Mouse (Mus musculus): ENCODE results near the gene Txndc16.

Txndc16 gene

DNA sequence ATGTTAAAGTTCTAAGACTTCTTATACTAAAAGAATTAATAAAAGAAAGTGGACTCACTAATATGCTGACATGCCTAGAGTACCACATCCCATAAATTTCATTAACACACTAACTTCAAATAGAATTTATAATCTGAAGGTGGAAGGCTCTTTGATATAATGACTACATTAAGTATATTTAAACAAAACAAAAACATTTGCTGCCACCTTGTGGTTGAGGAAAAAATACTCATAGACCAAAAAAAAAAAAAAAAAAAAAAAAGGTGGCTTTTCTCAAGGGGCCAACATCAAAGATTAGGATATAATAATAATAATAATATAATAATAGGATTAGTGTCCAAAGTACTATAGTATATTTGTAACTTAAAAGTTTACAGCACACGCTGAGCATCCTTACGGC, 66.9 kb downstream of the Txndc16 start:
- DNase-seq = no peak

DNA sequence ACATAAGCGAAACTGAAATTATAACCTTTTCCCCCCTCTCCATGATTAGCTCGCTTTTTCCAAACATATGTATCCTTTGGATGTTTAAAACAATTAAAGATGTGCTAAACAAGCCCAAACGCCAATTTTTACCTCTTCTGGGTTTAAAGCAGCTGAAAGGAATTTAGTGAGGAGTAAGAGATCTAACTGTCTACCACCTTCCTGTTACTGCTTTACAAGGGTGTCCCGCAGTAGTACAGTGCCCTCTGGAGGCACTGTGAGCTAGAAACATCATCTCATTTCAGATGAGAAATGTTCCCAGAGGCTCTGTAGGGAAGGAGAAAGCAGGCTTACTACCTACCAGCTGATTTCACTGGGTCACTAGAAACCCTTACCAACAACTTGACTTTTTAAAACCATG, 77.6 kb downstream of the Txndc16 start:
- DNase-seq = peak; percentile 38

DNA sequence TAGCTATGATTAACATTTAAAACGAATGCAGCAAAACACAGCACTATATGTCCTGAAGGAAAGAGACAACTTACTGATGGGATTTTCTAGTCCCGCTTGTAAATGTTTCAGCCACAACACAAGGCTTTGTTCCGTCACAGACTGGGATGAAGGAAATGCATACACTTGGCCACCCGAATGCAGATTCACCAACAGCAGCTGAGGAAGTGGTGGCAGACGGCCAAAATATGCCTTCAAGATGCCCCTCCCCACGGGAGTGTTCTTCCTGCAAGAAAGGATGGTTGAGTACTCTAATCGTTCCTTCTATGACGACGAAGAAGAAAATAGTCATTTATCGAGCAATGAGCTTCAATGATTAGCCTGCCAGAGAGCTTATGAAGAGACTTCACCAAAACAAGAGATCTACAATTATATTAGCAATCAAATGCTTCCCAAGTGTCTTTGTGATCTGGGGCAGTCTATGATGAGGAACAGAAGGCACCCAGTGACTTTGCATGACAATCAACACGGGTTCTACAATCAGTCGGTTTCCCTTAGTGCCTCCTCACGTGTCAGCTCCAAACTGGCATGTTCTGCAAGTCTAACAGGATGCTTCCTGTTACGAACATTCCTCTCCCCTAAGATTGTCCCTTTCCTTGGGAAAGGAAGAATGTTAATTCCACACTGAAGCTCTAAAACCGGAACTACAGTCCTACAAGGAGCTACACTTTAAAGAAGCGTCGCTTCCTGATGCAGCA, 79.6 kb downstream of the Txndc16 start:
- peak; percentile 23 for DNase-seq

DNA sequence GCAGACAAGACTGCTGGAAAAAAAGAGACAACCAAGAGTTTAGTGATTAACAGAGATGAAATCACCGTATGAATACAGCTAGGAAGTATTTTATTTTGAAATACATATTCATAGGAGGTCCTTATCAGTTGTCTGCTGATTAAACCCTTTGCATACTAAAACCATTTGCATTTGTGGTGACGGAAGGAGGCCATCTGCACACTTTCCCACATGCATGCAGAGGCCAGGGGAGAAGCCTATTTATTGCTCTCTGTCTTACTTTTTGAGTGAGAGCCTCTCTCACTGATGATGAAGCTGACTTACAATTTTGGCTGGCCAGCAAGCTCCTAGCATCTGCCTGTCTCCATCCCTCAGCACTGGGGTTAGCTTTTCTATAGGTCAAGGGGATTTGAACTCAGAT, 84.2 kb downstream of the Txndc16 start:
- DNase-seq = no peak

DNA sequence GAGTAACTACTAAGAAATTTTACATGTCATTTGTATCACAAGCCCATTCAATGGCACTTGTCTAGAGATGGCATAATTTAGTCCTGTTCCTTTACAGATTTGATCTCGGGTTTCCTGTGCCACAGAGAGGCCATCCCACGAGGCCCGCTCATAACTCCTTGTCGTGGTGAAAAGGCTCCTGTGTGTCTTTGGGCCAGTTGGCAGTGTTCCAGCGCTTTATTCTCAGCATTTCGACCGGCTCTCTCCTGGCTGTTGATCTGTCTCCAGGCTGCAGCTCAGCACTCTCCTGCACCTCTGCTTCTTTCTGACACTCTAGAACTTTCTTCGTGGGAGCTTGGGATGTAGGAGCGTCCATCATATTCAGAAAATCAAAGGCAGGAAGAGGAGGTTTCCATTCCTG, 84.6 kb downstream of the Txndc16 start:
- DNase-seq = no peak

DNA sequence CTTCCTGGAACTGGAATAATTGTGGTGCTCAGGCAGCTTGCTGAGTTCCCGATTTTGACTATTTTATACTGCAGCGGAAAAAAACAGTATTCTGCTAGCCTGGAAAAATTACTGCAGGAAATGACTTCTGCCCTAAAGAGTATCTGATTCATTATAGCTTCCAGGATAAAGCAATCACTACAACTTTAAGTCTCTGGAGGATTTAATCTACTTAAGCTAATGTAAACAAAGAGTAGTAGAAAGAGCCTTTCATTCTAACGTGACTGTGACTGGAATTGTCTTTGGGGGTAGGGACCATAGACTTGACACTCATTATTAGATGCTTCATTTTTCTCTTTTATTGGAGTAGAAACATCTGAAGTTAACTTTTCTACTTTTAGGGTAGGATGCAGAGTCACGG, 101.8 kb downstream of the Txndc16 start:
- DNase-seq = no peak

DNA sequence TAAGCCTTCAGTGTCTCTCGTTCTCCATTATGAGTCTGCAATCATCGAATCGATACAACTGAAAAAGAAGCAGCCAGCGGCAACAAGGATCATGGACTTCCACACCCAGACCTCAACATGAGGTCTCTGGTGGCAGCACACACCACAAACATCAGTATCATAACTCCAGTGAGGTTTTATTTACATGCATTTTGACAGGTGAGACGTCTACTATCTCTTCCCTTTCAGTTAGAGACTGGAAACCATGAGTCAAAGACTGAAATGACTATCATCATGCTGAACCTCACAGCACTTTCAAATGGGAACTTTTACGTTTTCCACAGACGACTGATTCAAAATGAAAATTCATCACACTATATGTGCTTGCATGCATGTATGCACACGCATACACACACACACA, 117.9 kb downstream of the Txndc16 start:
- DNase-seq = no peak

DNA sequence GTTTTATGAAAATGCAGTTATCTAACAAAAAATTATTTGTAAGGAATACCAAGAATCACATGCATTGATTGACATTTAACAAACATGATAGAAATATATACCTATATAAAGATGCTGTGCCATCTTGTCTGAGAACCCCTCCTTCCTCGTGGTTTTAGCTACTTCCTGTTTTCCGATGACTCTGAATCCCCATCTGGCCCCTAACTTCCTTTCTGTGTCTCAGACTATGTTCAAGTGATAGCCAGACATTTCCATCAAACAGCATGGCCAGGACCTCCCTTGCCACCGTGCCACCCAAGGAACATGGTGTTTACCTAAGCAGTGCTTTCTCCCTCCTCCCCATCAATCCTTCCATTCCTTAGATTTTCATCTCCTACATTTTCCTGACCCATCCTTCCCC, 127.8 kb downstream of the Txndc16 start:
- no peak for DNase-seq

DNA sequence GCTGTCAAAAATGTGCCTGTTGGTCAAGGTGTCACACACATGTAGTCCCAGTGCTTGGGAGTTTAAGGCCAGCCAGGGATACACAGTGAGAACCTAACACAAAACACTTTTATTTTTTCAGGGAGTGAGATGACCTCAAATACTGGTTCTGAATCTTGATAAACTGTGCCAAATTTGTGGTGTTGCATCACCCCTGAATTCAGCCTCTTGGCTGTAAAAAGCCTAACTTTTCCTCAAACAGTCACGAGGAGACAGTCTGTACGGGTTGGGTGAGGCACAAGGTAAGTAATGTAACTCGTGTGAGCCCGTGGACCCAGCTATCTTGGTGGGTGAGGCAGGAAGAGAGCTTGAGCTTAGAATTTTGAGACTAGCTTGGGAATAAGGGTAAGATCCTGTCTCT, 130.1 kb downstream of the Txndc16 start:
- no peak for DNase-seq

DNA sequence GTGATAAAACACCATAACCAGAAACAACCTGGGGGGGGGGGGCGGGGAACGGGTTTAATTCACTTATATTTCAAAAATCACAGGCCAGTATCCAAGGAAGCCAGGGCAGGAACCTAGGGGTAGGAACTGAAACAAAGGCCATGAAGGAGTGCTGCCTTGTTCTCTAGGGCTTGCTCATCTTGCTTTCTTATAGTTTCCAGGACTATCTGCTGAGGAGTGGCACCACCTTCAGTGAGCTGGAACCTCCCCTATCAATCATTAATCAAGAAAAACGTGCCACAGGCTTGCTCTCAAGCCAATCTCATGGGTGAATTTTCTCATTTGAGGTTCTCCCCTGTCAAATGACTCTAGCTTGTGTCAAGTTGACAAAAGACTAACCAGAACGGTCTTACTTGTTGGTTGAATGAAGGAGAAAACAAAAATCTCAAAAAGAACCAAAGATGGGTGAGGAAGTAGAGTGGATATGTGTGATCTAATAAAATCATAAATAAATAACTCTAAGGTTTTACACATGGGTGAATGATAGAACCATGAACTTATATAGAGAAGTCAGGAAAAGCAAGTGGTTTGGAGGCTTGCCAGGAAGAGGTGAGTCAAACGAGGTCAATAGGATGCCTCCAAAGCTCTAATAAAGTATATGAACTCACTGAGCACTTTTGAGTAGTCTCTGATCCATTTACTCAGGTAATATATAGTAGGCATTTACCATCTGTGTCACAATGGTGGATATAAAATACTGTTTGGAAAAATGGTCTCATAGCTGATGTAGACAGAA, 134.3 kb downstream of the Txndc16 start:
- DNase-seq = no peak

DNA sequence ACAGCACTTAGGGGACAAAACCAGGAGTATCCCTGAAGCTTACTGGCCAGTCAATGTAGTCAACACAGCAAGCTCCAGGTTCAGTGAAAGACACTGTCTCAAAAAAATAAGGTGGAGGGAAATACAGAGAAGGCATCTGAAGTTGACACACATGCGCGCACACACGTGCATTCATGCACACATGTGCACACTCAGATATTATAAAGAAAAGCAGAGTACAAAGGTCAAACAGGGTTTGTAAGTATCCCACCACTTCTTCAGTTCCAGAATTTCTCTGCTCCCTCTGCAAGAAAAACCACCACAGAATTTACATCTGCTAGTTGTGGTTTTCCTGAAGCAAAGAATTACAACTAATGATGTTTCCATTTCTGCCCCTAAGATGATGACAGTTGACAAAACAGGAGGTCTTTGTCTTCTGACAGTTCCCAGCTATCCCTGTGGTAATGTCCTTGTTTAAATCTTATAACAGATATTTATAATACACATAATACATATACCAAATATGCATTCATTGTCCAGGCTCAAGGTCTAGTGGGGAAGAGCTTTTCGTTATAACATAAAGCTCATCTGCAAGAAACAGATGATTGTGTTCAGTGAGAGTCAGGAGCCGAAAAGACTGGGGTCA, 135.4 kb downstream of the Txndc16 start:
- no peak for DNase-seq

DNA sequence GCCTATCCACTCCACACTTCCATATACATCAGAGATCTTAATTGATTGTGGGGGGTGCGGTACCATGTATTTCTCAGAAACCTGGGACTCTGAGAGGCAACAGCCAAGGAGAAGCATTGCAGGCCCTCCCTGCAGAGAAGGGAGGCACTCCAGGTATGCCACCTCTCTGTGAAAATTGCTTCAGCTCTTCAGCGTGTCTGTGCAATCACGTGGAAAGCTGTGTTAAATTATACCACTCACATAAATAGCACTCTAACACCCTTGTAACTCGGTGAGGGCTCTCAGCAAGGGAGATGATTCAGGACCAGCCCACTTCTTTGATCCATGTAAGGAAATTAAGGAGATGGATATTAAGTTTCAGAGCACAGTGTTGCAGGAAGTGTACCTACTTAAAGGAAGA, 136.6 kb downstream of the Txndc16 start:
- DNase-seq = no peak

Data from layer of hippocampus, adult 9-11 months (tissue).